In genomic region chr12:76867586-76868280, GRCm38 (mm10) we compare ENCODE assay signal across 9 mouse cellular contexts. TPM values are rescaled to one million over a fixed set of nuclear protein-coding genes. Genes with fewer than 3 reads are reported as not detected.
DNase-seq lines count a peak whose midpoint lies in the region; ATAC-seq and TF ChIP-seq lines count a peak whose summit lies in the region.
"Had no signal": no experiment of that assay in that cellular context is flagged by ENCODE, and none has a peak within 500 bp of the region (broad histone marks: within the 10 kb centered on the region; RNA-seq: fewer than 3 reads in every experiment).

No protein-coding gene starts in this region.

- H3K4me1 ChIP-seq in olfactory bulb, adult 2 months (ENCODE audit: control insufficient read depth, insufficient read depth, low read length): peaks cover 17% of the 10 kb centered on the region

- TF ChIP-seq POLR2A in olfactory bulb, adult 2 months (IDR thresholded peaks at IDR 0.05; ENCODE audit: insufficient read depth, low read depth, low read length): 0 out of 2 replicates have a peak, but pooled peaks have one; percentile 19

- WGBS in olfactory bulb, adult 2 months: 33% methylated on average over 10 of the region's 10 CpGs

- TF ChIP-seq CTCF in olfactory bulb, adult 2 months (IDR thresholded peaks at IDR 0.05; ENCODE audit: insufficient read depth, low read depth, low read length): no peak

- H3K27ac ChIP-seq in olfactory bulb, adult 2 months (ENCODE audit: insufficient read depth, low read depth, low read length): peak overlapping the region; percentile 49

- H3K4me3 ChIP-seq in olfactory bulb, adult 2 months (ENCODE audit: insufficient read depth, low read depth, low read length): no peak overlapping the region

- peak; percentile 27 for DNase-seq in layer of hippocampus, adult 9-11 months
- no peak for DNase-seq in layer of hippocampus, postnatal 14 days (ENCODE audit: low spot score in 2 of 2)
- peak; percentile 63 for DNase-seq in adrenal gland, postnatal 10 days
- no peak for DNase-seq in c-Kit-positive CD71-positive TER-119-positive erythroid progenitor cells, embryonic 14.5 days (ENCODE audit: low spot score)
- no peak for DNase-seq in kidney, adult 8-10 months
- DNase-seq in layer of hippocampus, postnatal 25 days (ENCODE audit: extremely low spot score in 1 of 2, low spot score in 1 of 2): no peak
- DNase-seq: heart, adult 18-20 months had no signal

- ATAC-seq in granulocyte monocyte progenitor cell, adult 5-6 weeks (replicated peaks; ENCODE audit: poor library complexity, severe bottlenecking): peak; percentile 35

RNA-seq across cellular contexts. Expression of gene Rab15, which starts 45.0 kb away (rescaled TPM):
- total RNA-seq in layer of hippocampus, postnatal 14 days (2021): 100 to 1,000 TPM; 172 to 176 TPM
- total RNA-seq in adrenal gland, postnatal 10 days (2021): 1 to 10 TPM; 3.6 to 7.7 TPM
- not detected in 2 replicates for total RNA-seq in granulocyte monocyte progenitor cell, adult 5-6 weeks (2014; fragmentation: Nextera tagmentation)
- not detected in 2 replicates for total RNA-seq in granulocyte monocyte progenitor cell, adult 5-6 weeks (2017)
- not detected in 2 replicates for polyA plus RNA-seq in olfactory bulb, adult 2 months (2012; ENCODE audit: insufficient read depth, insufficient read length, low replicate concordance, missing spikeins)
- 100 to 1,000 TPM; 193 to 201 TPM for total RNA-seq in layer of hippocampus, postnatal 25 days (2021)

Comparison
In these comparisons a context has a peak if more than half of its experiments do, and no peak if none do; other contexts are left out.
1. DNase-seq: peak in layer of hippocampus, adult 9-11 months (single experiment) and adrenal gland, postnatal 10 days (single experiment); none in layer of hippocampus, postnatal 14 days (0 of 2), c-Kit-positive CD71-positive TER-119-positive erythroid progenitor cells, embryonic 14.5 days (single experiment), kidney, adult 8-10 months (0 of 2) and layer of hippocampus, postnatal 25 days (0 of 2).
2. RNA of gene Rab15, which starts 45.0 kb away (total RNA-seq): 193 to 201 TPM in layer of hippocampus, postnatal 25 days and 172 to 176 TPM in layer of hippocampus, postnatal 14 days; 3.6 to 7.7 TPM in adrenal gland, postnatal 10 days and not detected in granulocyte monocyte progenitor cell, adult 5-6 weeks; every median in the first group is over 10 times any median in the second.